Mouse (Mus musculus): ENCODE measurements at regions not wholly inside any gene's neighbourhood (a gene's known extent, or its start where the extent isn't known, plus 50 kb on each side); places are given as distances from the start of the nearest gene placed in this dataset.

GRCm38 (mm10) chr2:17932932-17933790 lies 63.6 kb downstream of the H2al2a start:
- Histone ChIP-seq H3K36me3 (replicated peaks in 1 of 2; ENCODE audit: control insufficient read depth in 1 of 2, insufficient read depth in 1 of 2, low read length in 1 of 2) (no peaks in the 10 kb centered on the region), H3K79me2 (replicated peaks; ENCODE audit: control insufficient read depth, extremely low read depth, insufficient read depth, poor library complexity, severe bottlenecking) (no peaks in the 10 kb centered on the region), H3K9me3 (replicated peaks; ENCODE audit: low read length) (peaks cover 4% of the 10 kb centered on the region), H3K4me1 (ENCODE audit: control insufficient read depth in 1 of 2, insufficient read depth in 2 of 2) (peaks cover 10 to 19% of the 10 kb centered on the region in 2 experiments; a peak in 3 of 4 replicates), H3K4me2 (ENCODE audit: insufficient read depth, low read depth, poor library complexity, severe bottlenecking) (no peak overlapping the region), H3K27me3 (replicated peaks) (no peaks in the 10 kb centered on the region), H3K27ac (ENCODE audit: insufficient read depth, low read depth) (no peak overlapping the region), H3K9ac (ENCODE audit: insufficient read depth, low read depth) (no peak overlapping the region), H3K4me3 (replicated peaks in 1 of 3; ENCODE audit: low read depth in 2 of 3, low read length in 2 of 3, poor library complexity in 1 of 3) (no peak overlapping the region)
- dilution Hi-C loops (cut with MboI; ENCODE audit: extremely low pct_ligation_motif_present, extremely low pct_unique_long_range_greater_than_20kb, low sequenced_read_pairs) (no loop called here), in situ Hi-C loops (cut with MboI; ENCODE audit: low pct_ligation_motif_present, low pct_unique_long_range_greater_than_20kb, low sequenced_read_pairs) (no loop called here)
- TF ChIP-seq MAFK (IDR thresholded peaks at IDR 0.05; ENCODE audit: insufficient replicate concordance, low read length) (no peak), E2F4 (IDR thresholded peaks at IDR 0.05; ENCODE audit: insufficient replicate concordance, low read depth, low read length) (no peak), MEF2A (IDR thresholded peaks at IDR 0.05; ENCODE audit: borderline replicate concordance, low read depth, low read length) (no peak)
- no peak for DNase-seq (ENCODE audit: extremely low read depth)

GRCm38 (mm10) chr2:17932426-17932931 lies 64.3 kb downstream of the H2al2a start:
- Histone ChIP-seq H3K27ac (ENCODE audit: insufficient read depth, low read depth) (no peak overlapping the region), H3K4me2 (ENCODE audit: insufficient read depth, low read depth, poor library complexity, severe bottlenecking) (no peak overlapping the region)
- DNase-seq (ENCODE audit: extremely low read depth): no peak

DNA sequence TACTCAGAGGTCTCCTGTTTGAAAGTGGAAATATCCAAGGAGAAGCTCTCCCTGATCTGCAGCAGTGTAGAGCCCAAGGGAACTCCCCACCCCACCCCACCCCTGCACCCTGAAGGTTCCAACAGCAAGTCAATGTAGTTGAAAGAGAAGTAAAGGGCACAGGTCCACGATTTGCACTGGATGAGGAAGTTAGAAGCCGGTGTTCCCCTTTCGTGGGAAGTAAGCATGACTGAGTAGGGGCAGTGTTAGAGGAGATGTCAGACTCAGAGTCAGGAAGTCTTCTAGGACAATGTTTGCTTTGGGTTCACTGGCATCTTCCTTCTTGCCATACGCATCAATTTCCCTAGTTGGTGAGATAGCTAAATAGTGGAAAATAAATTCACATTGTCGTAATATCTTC lies 64.9 kb downstream of the H2al2a start:
- no peak overlapping the region for H3K4me3 ChIP-seq (replicated peaks in 1 of 3; ENCODE audit: low read depth in 2 of 3, low read length in 2 of 3, poor library complexity in 1 of 3)
- DNase-seq (ENCODE audit: extremely low read depth): peak; percentile 65
- no peaks in the 10 kb centered on the region for H3K79me2 ChIP-seq (replicated peaks; ENCODE audit: control insufficient read depth, extremely low read depth, insufficient read depth, poor library complexity, severe bottlenecking)
- no peak overlapping the region for H3K27ac ChIP-seq (ENCODE audit: insufficient read depth, low read depth)
- H3K4me1 ChIP-seq (ENCODE audit: control insufficient read depth in 1 of 2, insufficient read depth in 2 of 2): peaks cover 10 to 19% of the 10 kb centered on the region in 2 experiments; a peak in 3 of 4 replicates
- no peak overlapping the region for H3K4me2 ChIP-seq (ENCODE audit: insufficient read depth, low read depth, poor library complexity, severe bottlenecking)
- H3K36me3 ChIP-seq (replicated peaks in 1 of 2; ENCODE audit: control insufficient read depth in 1 of 2, insufficient read depth in 1 of 2, low read length in 1 of 2): no peaks in the 10 kb centered on the region
- TF ChIP-seq UBTF (IDR thresholded peaks at IDR 0.05; ENCODE audit: low read depth, low read length): no peak
- TF ChIP-seq SMC3 (IDR thresholded peaks at IDR 0.05; ENCODE audit: low read depth, low read length): 0 out of 2 replicates have a peak, but pooled peaks have one; percentile 4
- no peak for TF ChIP-seq POLR2AphosphoS2 (IDR thresholded peaks at IDR 0.05; ENCODE audit: low read depth, low read length)
- no peaks in the 10 kb centered on the region for H3K27me3 ChIP-seq (replicated peaks)
- in situ Hi-C loops (cut with MboI; ENCODE audit: low pct_ligation_motif_present, low pct_unique_long_range_greater_than_20kb, low sequenced_read_pairs) (no loop called here), dilution Hi-C loops (cut with MboI; ENCODE audit: extremely low pct_ligation_motif_present, extremely low pct_unique_long_range_greater_than_20kb, low sequenced_read_pairs) (no loop called here)
- H3K9me3 ChIP-seq (replicated peaks; ENCODE audit: low read length): peaks cover 4% of the 10 kb centered on the region
- H3K9ac ChIP-seq (ENCODE audit: insufficient read depth, low read depth): no peak overlapping the region

More at GRCm38 (mm10) chr2:17932426-17932931, 64.3 kb downstream of the H2al2a start:
- in situ Hi-C loops (cut with MboI; ENCODE audit: low pct_ligation_motif_present, low pct_unique_long_range_greater_than_20kb, low sequenced_read_pairs) (no loop called here), dilution Hi-C loops (cut with MboI; ENCODE audit: extremely low pct_ligation_motif_present, extremely low pct_unique_long_range_greater_than_20kb, low sequenced_read_pairs) (no loop called here)
- TF ChIP-seq PAX5 (IDR thresholded peaks at IDR 0.05; ENCODE audit: low read length) (no peak), CHD2 (IDR thresholded peaks at IDR 0.05; ENCODE audit: low read length) (no peak), E2F4 (IDR thresholded peaks at IDR 0.05; ENCODE audit: insufficient replicate concordance, low read depth, low read length) (no peak), IRF4 (IDR thresholded peaks at IDR 0.05; ENCODE audit: low read depth, low read length) (no peak), CTCF (conservative IDR thresholded peaks at IDR 0.05 in 1 of 2, IDR thresholded peaks at IDR 0.05 in 1 of 2; ENCODE audit: low read depth in 2 of 2, low read length in 2 of 2) (no peak), TCF12 (IDR thresholded peaks at IDR 0.05; ENCODE audit: low read depth, low read length) (no peak), USF2 (conservative IDR thresholded peaks at IDR 0.05; ENCODE audit: low read depth, low read length) (no peak), ZKSCAN1 (IDR thresholded peaks at IDR 0.05; ENCODE audit: borderline replicate concordance, low read depth, low read length) (no peak), MAX (IDR thresholded peaks at IDR 0.05; ENCODE audit: low read length) (no peak), JUND (conservative IDR thresholded peaks at IDR 0.05; ENCODE audit: low read depth, low read length) (no peak), MAFK (IDR thresholded peaks at IDR 0.05; ENCODE audit: insufficient replicate concordance, low read length) (no peak)
- Histone ChIP-seq H3K36me3 (replicated peaks in 1 of 2; ENCODE audit: control insufficient read depth in 1 of 2, insufficient read depth in 1 of 2, low read length in 1 of 2) (no peaks in the 10 kb centered on the region), H3K27me3 (replicated peaks) (no peaks in the 10 kb centered on the region), H3K9me3 (replicated peaks; ENCODE audit: low read length) (peaks cover 4% of the 10 kb centered on the region), H3K79me2 (replicated peaks; ENCODE audit: control insufficient read depth, extremely low read depth, insufficient read depth, poor library complexity, severe bottlenecking) (no peaks in the 10 kb centered on the region), H3K4me1 (ENCODE audit: control insufficient read depth in 1 of 2, insufficient read depth in 2 of 2) (peaks cover 10 to 19% of the 10 kb centered on the region in 2 experiments; a peak in 3 of 4 replicates), H3K9ac (ENCODE audit: insufficient read depth, low read depth) (no peak overlapping the region), H3K4me3 (replicated peaks in 1 of 3; ENCODE audit: low read depth in 2 of 3, low read length in 2 of 3, poor library complexity in 1 of 3) (no peak overlapping the region)
